Mouse (Mus musculus): ENCODE results near the gene Pdlim4. TPM values are rescaled to one million over a fixed set of nuclear protein-coding genes. Genes with fewer than 3 reads are reported as not detected.

The Pdlim4 gene
- polyA plus RNA-seq, 1 experiment = 8.7 TPM

- H3K27ac ChIP-seq (ENCODE audit: insufficient read depth, low read length) = no peak overlapping the region
- TF ChIP-seq EP300 (IDR thresholded peaks at IDR 0.05; ENCODE audit: insufficient read depth, low read depth, low read length) (no peak), POLR2A (IDR thresholded peaks at IDR 0.05; ENCODE audit: insufficient read depth, low read length) (no peak)
- no peaks in the 10 kb centered on the region for H3K4me1 ChIP-seq (ENCODE audit: control insufficient read depth, insufficient read depth, low read length)
- H3K4me3 ChIP-seq (ENCODE audit: low read depth, low read length) = peak overlapping the region; percentile 73
- peaks cover 6% of the 10 kb centered on the region for H3K27me3 ChIP-seq (ENCODE audit: control insufficient read depth, insufficient read depth, low read length, poor library complexity, severe bottlenecking)
- H3K9ac ChIP-seq (ENCODE audit: low read depth, poor library complexity, severe bottlenecking) = peak overlapping the region; percentile 85
- H3K9me3 ChIP-seq (replicated peaks; ENCODE audit: control insufficient read depth, insufficient read depth, low read length, poor library complexity, severe bottlenecking) = no peaks in the 10 kb centered on the region
- H3K36me3 ChIP-seq (ENCODE audit: control insufficient read depth, insufficient read depth, low read length, poor library complexity, severe bottlenecking) = no peaks in the 10 kb centered on the region
Measured at GRCm38 (mm10) chr11:54100692-54101591, 32.1 kb upstream of the Pdlim4 start.

- H3K9ac ChIP-seq (ENCODE audit: low read depth, poor library complexity, severe bottlenecking) = peak within 1 kb of the TSS; percentile 85
- H3K36me3 ChIP-seq (ENCODE audit: control insufficient read depth, insufficient read depth, low read length, poor library complexity, severe bottlenecking) = no peaks in the 10 kb centered on the region
- peak within 1 kb of the TSS; percentile 73 for H3K4me3 ChIP-seq (ENCODE audit: low read depth, low read length)
- no peak within 1 kb of the TSS for H3K27ac ChIP-seq (ENCODE audit: insufficient read depth, low read length)
- no peak for TF ChIP-seq EP300 (IDR thresholded peaks at IDR 0.05; ENCODE audit: insufficient read depth, low read depth, low read length)
- TF ChIP-seq CTCF (IDR thresholded peaks at IDR 0.05; ENCODE audit: low read depth, low read length) = no peak
- no peak for TF ChIP-seq POLR2A (IDR thresholded peaks at IDR 0.05; ENCODE audit: insufficient read depth, low read length)
- no peaks in the 10 kb centered on the region for H3K4me1 ChIP-seq (ENCODE audit: control insufficient read depth, insufficient read depth, low read length)
- peaks cover 6% of the 10 kb centered on the region for H3K27me3 ChIP-seq (ENCODE audit: control insufficient read depth, insufficient read depth, low read length, poor library complexity, severe bottlenecking)
- H3K9me3 ChIP-seq (replicated peaks; ENCODE audit: control insufficient read depth, insufficient read depth, low read length, poor library complexity, severe bottlenecking) = no peaks in the 10 kb centered on the region
Measured at GRCm38 (mm10) chr11:54100045-54100691, 31.4 kb upstream of the Pdlim4 start, which contains the start of gene P4ha2. TSS of gene P4ha2 (plus strand) at chr11:54100095.

- TF ChIP-seq CTCF (IDR thresholded peaks at IDR 0.05; ENCODE audit: low read depth, low read length) (peak; percentile 78), POLR2A (IDR thresholded peaks at IDR 0.05; ENCODE audit: insufficient read depth, low read length) (no peak), EP300 (IDR thresholded peaks at IDR 0.05; ENCODE audit: insufficient read depth, low read depth, low read length) (no peak)
- no peak overlapping the region for H3K4me3 ChIP-seq (ENCODE audit: low read depth, low read length)
- H3K27ac ChIP-seq (ENCODE audit: insufficient read depth, low read length) = no peak overlapping the region
- H3K9ac ChIP-seq (ENCODE audit: low read depth, poor library complexity, severe bottlenecking) = no peak overlapping the region
- H3K27me3 ChIP-seq (ENCODE audit: control insufficient read depth, insufficient read depth, low read length, poor library complexity, severe bottlenecking) = no peaks in the 10 kb centered on the region
- H3K4me1 ChIP-seq (ENCODE audit: control insufficient read depth, insufficient read depth, low read length) = no peaks in the 10 kb centered on the region
- no peaks in the 10 kb centered on the region for H3K9me3 ChIP-seq (replicated peaks; ENCODE audit: control insufficient read depth, insufficient read depth, low read length, poor library complexity, severe bottlenecking)
- no peaks in the 10 kb centered on the region for H3K36me3 ChIP-seq (ENCODE audit: control insufficient read depth, insufficient read depth, low read length, poor library complexity, severe bottlenecking)
Measured at GRCm38 (mm10) chr11:54093000-54093399, 24.2 kb upstream of the Pdlim4 start.

- TF ChIP-seq POLR2A (IDR thresholded peaks at IDR 0.05; ENCODE audit: insufficient read depth, low read length) (no peak), CTCF (IDR thresholded peaks at IDR 0.05; ENCODE audit: low read depth, low read length) (no peak), EP300 (IDR thresholded peaks at IDR 0.05; ENCODE audit: insufficient read depth, low read depth, low read length) (no peak)
- no peaks in the 10 kb centered on the region for H3K27me3 ChIP-seq (ENCODE audit: control insufficient read depth, insufficient read depth, low read length, poor library complexity, severe bottlenecking)
- H3K4me1 ChIP-seq (ENCODE audit: control insufficient read depth, insufficient read depth, low read length) = no peaks in the 10 kb centered on the region
- H3K36me3 ChIP-seq (ENCODE audit: control insufficient read depth, insufficient read depth, low read length, poor library complexity, severe bottlenecking) = no peaks in the 10 kb centered on the region
- H3K9me3 ChIP-seq (replicated peaks; ENCODE audit: control insufficient read depth, insufficient read depth, low read length, poor library complexity, severe bottlenecking) = no peaks in the 10 kb centered on the region
- no peak overlapping the region for H3K4me3 ChIP-seq (ENCODE audit: low read depth, low read length)
- no peak overlapping the region for H3K27ac ChIP-seq (ENCODE audit: insufficient read depth, low read length)
- H3K9ac ChIP-seq (ENCODE audit: low read depth, poor library complexity, severe bottlenecking) = no peak overlapping the region
Measured at GRCm38 (mm10) chr11:54092188-54092587, 23.4 kb upstream of the Pdlim4 start.

- no peak for TF ChIP-seq CTCF (IDR thresholded peaks at IDR 0.05; ENCODE audit: low read depth, low read length)
- TF ChIP-seq EP300 (IDR thresholded peaks at IDR 0.05; ENCODE audit: insufficient read depth, low read depth, low read length) = no peak
- TF ChIP-seq POLR2A (IDR thresholded peaks at IDR 0.05; ENCODE audit: insufficient read depth, low read length) = no peak
- Histone ChIP-seq H3K4me1 (ENCODE audit: control insufficient read depth, insufficient read depth, low read length) (no peaks in the 10 kb centered on the region), H3K27me3 (ENCODE audit: control insufficient read depth, insufficient read depth, low read length, poor library complexity, severe bottlenecking) (no peaks in the 10 kb centered on the region), H3K9ac (ENCODE audit: low read depth, poor library complexity, severe bottlenecking) (no peak overlapping the region), H3K27ac (ENCODE audit: insufficient read depth, low read length) (no peak overlapping the region), H3K9me3 (replicated peaks; ENCODE audit: control insufficient read depth, insufficient read depth, low read length, poor library complexity, severe bottlenecking) (no peaks in the 10 kb centered on the region), H3K4me3 (ENCODE audit: low read depth, low read length) (no peak overlapping the region), H3K36me3 (ENCODE audit: control insufficient read depth, insufficient read depth, low read length, poor library complexity, severe bottlenecking) (no peaks in the 10 kb centered on the region)
Measured at GRCm38 (mm10) chr11:54091726-54092125, 22.9 kb upstream of the Pdlim4 start.

All from ES-Bruce4 (cell line).